Mouse (Mus musculus) intestine, embryonic 14.5 days (tissue): ENCODE results near the gene Gm10959. TPM values are rescaled to one million over a fixed set of nuclear protein-coding genes. Genes with fewer than 3 reads are reported as not detected.
"Not testable (repeated sequence)": the region's sequence is repeated elsewhere in the genome, so short reads cannot be mapped to it uniquely, and the experiment has no call there.

Experiments
- ATAC-seq: fragments of 200-750 bp; cut with Nextera tagmentation; replicated peaks from 2 replicates; pipeline ENCODE4 v1.8.0; 2017; ENCODE audit warnings: low read depth, moderate number of reproducible peaks, moderate TSS enrichment, moderate library complexity; ENCODE audit not compliant: low FRiP score, low TSS enrichment
- DNase-seq: peaks from one replicate; pipeline ENCODE4 v3.0.0-alpha.2; 2018; ENCODE audit warnings: low spot score
- H3K27ac ChIP-seq: fragments of 300-500 bp; sonication (generic); 2 replicates; pipeline ENCODE4 v1.5.1; 2014; ENCODE audit warnings: low read depth, mild to moderate bottlenecking, control low read depth
- H3K27me3 ChIP-seq: fragments of 300-500 bp; sonication (generic); replicated peaks from 2 replicates; pipeline ENCODE4 v1.6.1; 2014; ENCODE audit warnings: low read length, control low read depth; ENCODE audit not compliant: control insufficient read depth, insufficient read depth
- H3K36me3 ChIP-seq: fragments of 300-500 bp; sonication (generic); 2 replicates; pipeline ENCODE4 v1.6.1; 2014; ENCODE audit warnings: low read length, control low read depth; ENCODE audit not compliant: control insufficient read depth, insufficient read depth
- H3K4me1 ChIP-seq: fragments of 300-500 bp; sonication (generic); replicated peaks from 2 replicates; pipeline ENCODE4 v1.6.1; 2014; ENCODE audit warnings: low read length, control low read depth, mixed read lengths; ENCODE audit not compliant: control insufficient read depth, insufficient read depth
- H3K4me2 ChIP-seq: fragments of 300-500 bp; sonication (generic); 2 replicates; pipeline ENCODE4 v1.6.1; 2014; ENCODE audit warnings: low read length
- H3K4me3 ChIP-seq: fragments of 300-500 bp; sonication (generic); 2 replicates; pipeline ENCODE4 v1.5.1; 2014; ENCODE audit warnings: low read depth, low read length, control low read depth, mixed read lengths
- H3K9ac ChIP-seq: fragments of 300-500 bp; sonication (generic); 2 replicates; pipeline ENCODE4 v1.6.1; 2014; ENCODE audit warnings: mild to moderate bottlenecking, low read length
- H3K9me3 ChIP-seq: fragments of 300-500 bp; sonication (generic); 2 replicates; pipeline ENCODE4 v1.6.1; 2016; ENCODE audit warnings: low read length, control low read depth; ENCODE audit not compliant: control insufficient read depth
- WGBS: fragments of 180-500 bp; shearing (Covaris S2); extraction: QIAGEN DNeasy Blood & Tissue Kit; methylation state at CpG from one replicate; pipeline ENCODE4 v1.1.7; 2014; 5-methylcytosine and 5-hydroxymethylcytosine counted together
- polyA plus RNA-seq: library from polyadenylated mRNA; unstranded; fragments of >200 nt; fragmentation: Nextera tagmentation; extraction: Ambion mirVana; gene quantifications from 2 replicates; pipeline ENCODE4 v1.2.1, GENCODE M21; 2014

Gene Gm10959
- polyA plus RNA-seq: not detected in 2 replicates

- 82% methylated on average over 8 of the region's 8 CpGs for WGBS
- Histone ChIP-seq H3K9me3 (no peaks in the 10 kb centered on the region), H3K27ac (no peak within 1 kb of the TSS), H3K27me3 (no peaks in the 10 kb centered on the region), H3K9ac (no peak within 1 kb of the TSS), H3K36me3 (no peaks in the 10 kb centered on the region), H3K4me1 (peaks cover 5% of the 10 kb centered on the region; the same call in 1 of the 2 replicates), H3K4me2 (no peak within 1 kb of the TSS), H3K4me3 (no peak within 1 kb of the TSS)
- DNase-seq (no peak), ATAC-seq (no peak)
Measured at GRCm38 (mm10) chr3:122919260-122919659, at the start of gene Gm10959. Gm10959 (minus strand) TSS chr3:122919360.

- Histone ChIP-seq H3K9ac (no peak overlapping the region), H3K4me2 (no peak overlapping the region), H3K4me3 (no peak overlapping the region), H3K27me3 (no peaks in the 10 kb centered on the region), H3K4me1 (no peaks in the 10 kb centered on the region), H3K9me3 (no peaks in the 10 kb centered on the region), H3K27ac (no peak overlapping the region), H3K36me3 (peaks cover 9% of the 10 kb centered on the region)
- DNase-seq (no peak), ATAC-seq (no peak)
- WGBS: 88% methylated on average over 9 of the region's 9 CpGs
Measured at GRCm38 (mm10) chr3:122968391-122968790, 49.2 kb upstream of the Gm10959 start.

- no peaks in the 10 kb centered on the region for H3K4me1 ChIP-seq
- no peak overlapping the region for H3K4me2 ChIP-seq
- no peak overlapping the region for H3K4me3 ChIP-seq
- 84% methylated on average over 5 of the region's 5 CpGs for WGBS
- no peaks in the 10 kb centered on the region for H3K27me3 ChIP-seq
- no peak for ATAC-seq
- DNase-seq: no peak
- no peaks in the 10 kb centered on the region for H3K9me3 ChIP-seq
- H3K27ac ChIP-seq: no peak overlapping the region
- H3K36me3 ChIP-seq: peaks cover 19% of the 10 kb centered on the region
- no peak overlapping the region for H3K9ac ChIP-seq
Measured at GRCm38 (mm10) chr3:122964301-122964700, 45.1 kb upstream of the Gm10959 start.

- Histone ChIP-seq H3K27me3 (no peaks in the 10 kb centered on the region), H3K4me3 (no peak overlapping the region), H3K4me1 (no peaks in the 10 kb centered on the region), H3K9me3 (no peaks in the 10 kb centered on the region), H3K4me2 (no peak overlapping the region), H3K36me3 (peaks cover 14% of the 10 kb centered on the region; the same call in 1 of the 2 replicates), H3K9ac (no peak overlapping the region), H3K27ac (no peak overlapping the region)
- 93% methylated on average over 2 of the region's 2 CpGs for WGBS
- no peak for ATAC-seq
- DNase-seq: no peak
Measured at GRCm38 (mm10) chr3:122950129-122950528, 31.0 kb upstream of the Gm10959 start.

GRCm38 (mm10) chr3:122943387-122943890, 24.3 kb upstream of the Gm10959 start:
- Histone ChIP-seq H3K27me3 (no peaks in the 10 kb centered on the region), H3K27ac (no peak overlapping the region), H3K9ac (no peak overlapping the region), H3K4me1 (no peaks in the 10 kb centered on the region), H3K9me3 (no peaks in the 10 kb centered on the region), H3K4me3 (no peak overlapping the region), H3K36me3 (no peaks in the 10 kb centered on the region), H3K4me2 (no peak overlapping the region)
- no peak for DNase-seq
- ATAC-seq: no peak
- WGBS: 78% methylated on average over 6 of the region's 6 CpGs

GRCm38 (mm10) chr3:122939215-122939614, 20.1 kb upstream of the Gm10959 start:
- DNase-seq: peak; percentile 61
- no peaks in the 10 kb centered on the region for H3K4me1 ChIP-seq
- peaks cover 4% of the 10 kb centered on the region; the same call in 1 of the 2 replicates for H3K36me3 ChIP-seq
- no peaks in the 10 kb centered on the region for H3K9me3 ChIP-seq
- no peak overlapping the region for H3K4me3 ChIP-seq
- WGBS: 75% methylated on average over 2 of the region's 2 CpGs
- H3K4me2 ChIP-seq: no peak overlapping the region
- H3K27me3 ChIP-seq: no peaks in the 10 kb centered on the region
- H3K9ac ChIP-seq: no peak overlapping the region
- ATAC-seq: no peak
- no peak overlapping the region for H3K27ac ChIP-seq

GRCm38 (mm10) chr3:122937176-122937575, 18.0 kb upstream of the Gm10959 start:
- H3K4me3 ChIP-seq, ATAC-seq: not testable (repeated sequence)

GRCm38 (mm10) chr3:122932466-122932865, 13.3 kb upstream of the Gm10959 start:
- Histone ChIP-seq H3K27ac (no peak overlapping the region), H3K9me3 (no peaks in the 10 kb centered on the region), H3K27me3 (no peaks in the 10 kb centered on the region), H3K9ac (no peak overlapping the region), H3K4me3 (no peak overlapping the region), H3K36me3 (peaks cover 8% of the 10 kb centered on the region), H3K4me2 (no peak overlapping the region), H3K4me1 (no peaks in the 10 kb centered on the region)
- ATAC-seq: no peak
- no peak for DNase-seq
- 90% methylated on average over 1 of the region's 1 CpGs for WGBS

More at GRCm38 (mm10) chr3:122937176-122937575, 18.0 kb upstream of the Gm10959 start:
- not testable (repeated sequence) for H3K27ac ChIP-seq, H3K4me2 ChIP-seq, H3K9ac ChIP-seq, H3K27me3 ChIP-seq, H3K4me1 ChIP-seq, H3K36me3 ChIP-seq, DNase-seq, H3K9me3 ChIP-seq
- WGBS: 81% methylated on average over 13 of the region's 13 CpGs

- ATAC-seq (no peak), DNase-seq (no peak)
- no peak overlapping the region for H3K9ac ChIP-seq
- 87% methylated on average over 6 of the region's 6 CpGs for WGBS
- H3K27me3 ChIP-seq: no peaks in the 10 kb centered on the region
- no peaks in the 10 kb centered on the region for H3K9me3 ChIP-seq
- H3K27ac ChIP-seq: no peak overlapping the region
- peaks cover 14% of the 10 kb centered on the region for H3K36me3 ChIP-seq
- H3K4me1 ChIP-seq: peaks cover 8% of the 10 kb centered on the region; the same call in 1 of the 2 replicates
- H3K4me2 ChIP-seq: no peak overlapping the region
- no peak overlapping the region for H3K4me3 ChIP-seq
Measured at GRCm38 (mm10) chr3:122929723-122930122, 10.6 kb upstream of the Gm10959 start.
